In genomic region chr5:125440583-125441233, GRCm38 (mm10) we compare ENCODE assay signal across 8 mouse cellular contexts. TPM values are rescaled to one million over a fixed set of nuclear protein-coding genes. Genes with fewer than 3 reads are reported as not detected.
DNase-seq lines count a peak whose midpoint lies in the region; ATAC-seq and TF ChIP-seq lines count a peak whose summit lies in the region.

No protein-coding gene starts in this region.

- 7% methylated on average over 7 of the region's 7 CpGs for WGBS in kidney, adult 2 months
- 6% methylated on average over 7 of the region's 7 CpGs for WGBS in hindbrain, embryonic 11.5 days

- peak; percentile 14 for ATAC-seq in activated CD4-positive, CD25-positive, alpha-beta regulatory T cell, adult 4 months
- peak; percentile 21; the same call in 1 of the 2 replicates for ATAC-seq in hindbrain, embryonic 11.5 days (ENCODE audit: low FRiP score)
- peak; percentile 38 for ATAC-seq in megakaryocyte progenitor cell, adult 5-6 weeks (replicated peaks; ENCODE audit: poor library complexity)

- TF ChIP-seq CTCF in kidney, adult 2 months (conservative IDR thresholded peaks at IDR 0.05; ENCODE audit: insufficient read depth, insufficient read length, low read depth, low read length), result no peak

- H3K4me3 ChIP-seq in kidney, adult 2 months (ENCODE audit: insufficient read depth, low read depth, low read length), result peak overlapping the region; percentile 92
- H3K4me3 ChIP-seq in hindbrain, embryonic 11.5 days (ENCODE audit: low read depth, low read length), result peak overlapping the region; percentile 88

- no peaks in the 10 kb centered on the region for H3K27me3 ChIP-seq in kidney, adult 2 months (replicated peaks; ENCODE audit: control insufficient read depth, insufficient read depth, low read length)
- H3K27me3 ChIP-seq in hindbrain, embryonic 11.5 days (ENCODE audit: control insufficient read depth, insufficient read depth, low read length), result no peaks in the 10 kb centered on the region

- peak overlapping the region; percentile 6; the same call in 1 of the 2 replicates for H3K27ac ChIP-seq in kidney, adult 2 months (ENCODE audit: insufficient read depth, low read depth, low read length)
- peak overlapping the region; percentile 81 for H3K27ac ChIP-seq in hindbrain, embryonic 11.5 days (ENCODE audit: low read depth, low read length)

- H3K36me3 ChIP-seq in kidney, adult 2 months (ENCODE audit: control insufficient read depth, insufficient read depth, low read length), result no peaks in the 10 kb centered on the region
- H3K36me3 ChIP-seq in hindbrain, embryonic 11.5 days (ENCODE audit: control insufficient read depth, insufficient read depth, low read length), result no peaks in the 10 kb centered on the region

- no peak for TF ChIP-seq POLR2A in kidney, adult 2 months (IDR thresholded peaks at IDR 0.05; ENCODE audit: low read depth, low read length)

- H3K4me2 ChIP-seq in hindbrain, embryonic 11.5 days (replicated peaks; ENCODE audit: low read depth, low read length), result peak overlapping the region; percentile 78

- peaks cover 6% of the 10 kb centered on the region; the same call in 1 of the 2 replicates for H3K4me1 ChIP-seq in kidney, adult 2 months (ENCODE audit: control insufficient read depth, insufficient read depth, low read length)
- H3K4me1 ChIP-seq in hindbrain, embryonic 11.5 days (replicated peaks; ENCODE audit: control insufficient read depth, insufficient read depth, low read length), result peaks cover 4% of the 10 kb centered on the region; the same call in 1 of the 2 replicates

- no peak for DNase-seq in kidney, adult 2 months
- no peak for DNase-seq in kidney, adult 11 months
- no peak for DNase-seq in hindbrain, embryonic 11.5 days (ENCODE audit: low spot score)
- no peak for DNase-seq in ovary, postnatal 14 days (ENCODE audit: low spot score)
- no peak for DNase-seq in frontal cortex, postnatal 36 days (ENCODE audit: low spot score in 2 of 2)
- DNase-seq in layer of hippocampus, postnatal 25 days (ENCODE audit: extremely low spot score in 1 of 2, low spot score in 1 of 2), result no peak

- no peaks in the 10 kb centered on the region for H3K9me3 ChIP-seq in hindbrain, embryonic 11.5 days (ENCODE audit: control insufficient read depth, low read length)

- H3K9ac ChIP-seq in hindbrain, embryonic 11.5 days (ENCODE audit: low read depth, low read length), result peak overlapping the region; percentile 90

RNA-seq across cellular contexts. Expression of gene Bri3bp, which starts 0.7 kb away (rescaled TPM):
- 12.1 and 13.0 TPM in 2 replicates for polyA plus RNA-seq in kidney, adult 2 months (2012; rRNA removed)
- polyA plus RNA-seq in activated CD4-positive, CD25-positive, alpha-beta regulatory T cell, adult 4 months (2017; shearing (Covaris generic)), result 10 to 100 TPM; 13.7 to 14.3 TPM
- polyA plus RNA-seq in hindbrain, embryonic 11.5 days (2014; fragmentation: Nextera tagmentation; extraction: Ambion mirVana), result 30.1 and 30.8 TPM in 2 replicates
- 53.2 and 60.7 TPM in 2 replicates for total RNA-seq in megakaryocyte progenitor cell, adult 5-6 weeks (2015)
- total RNA-seq in megakaryocyte progenitor cell, adult 5-6 weeks (2017), result 27.7 and 31.0 TPM in 2 replicates
- 100 to 1,000 TPM; 101 to 109 TPM for total RNA-seq in layer of hippocampus, postnatal 25 days (2021)

RNA-seq across cellular contexts. Expression of gene Dhx37, which starts 6.8 kb away (rescaled TPM):
- polyA plus RNA-seq in kidney, adult 2 months (2012; rRNA removed), result 10.8 and 16.4 TPM in 2 replicates
- 10 to 100 TPM in 1 of 2 experiments, 1 to 10 TPM in 1; 6.1 to 13.8 TPM for polyA plus RNA-seq in activated CD4-positive, CD25-positive, alpha-beta regulatory T cell, adult 4 months (2017; shearing (Covaris generic))
- 10.4 and 12.5 TPM in 2 replicates for polyA plus RNA-seq in hindbrain, embryonic 11.5 days (2014; fragmentation: Nextera tagmentation; extraction: Ambion mirVana)
- total RNA-seq in megakaryocyte progenitor cell, adult 5-6 weeks (2015), result 18.9 and 20.0 TPM in 2 replicates
- total RNA-seq in megakaryocyte progenitor cell, adult 5-6 weeks (2017), result 47.9 and 56.5 TPM in 2 replicates
- total RNA-seq in layer of hippocampus, postnatal 25 days (2021), result 10 to 100 TPM; 11.9 to 14.8 TPM

RNA-seq across cellular contexts. Expression of gene Aacs, which starts 34.9 kb away (rescaled TPM):
- polyA plus RNA-seq in kidney, adult 2 months (2012; rRNA removed), result 102 and 131 TPM in 2 replicates
- 10 to 100 TPM; 18.0 to 36.4 TPM for polyA plus RNA-seq in activated CD4-positive, CD25-positive, alpha-beta regulatory T cell, adult 4 months (2017; shearing (Covaris generic))
- polyA plus RNA-seq in hindbrain, embryonic 11.5 days (2014; fragmentation: Nextera tagmentation; extraction: Ambion mirVana), result 48.6 and 50.1 TPM in 2 replicates
- total RNA-seq in megakaryocyte progenitor cell, adult 5-6 weeks (2015), result 3.8 and 6.0 TPM in 2 replicates
- total RNA-seq in megakaryocyte progenitor cell, adult 5-6 weeks (2017), result 10.4 and 12.7 TPM in 2 replicates
- total RNA-seq in layer of hippocampus, postnatal 25 days (2021), result 10 to 100 TPM; 62.5 to 66.7 TPM

RNA-seq across cellular contexts. Expression of gene Ubc, which starts 50.7 kb away (rescaled TPM):
- polyA plus RNA-seq in kidney, adult 2 months (2012; rRNA removed), result 1,123 and 1,352 TPM in 2 replicates
- 1,000 to 10,000 TPM in 1 of 2 experiments, 100 to 1,000 TPM in 1; 706 to 1,210 TPM for polyA plus RNA-seq in activated CD4-positive, CD25-positive, alpha-beta regulatory T cell, adult 4 months (2017; shearing (Covaris generic))
- 1,074 and 1,099 TPM in 2 replicates for polyA plus RNA-seq in hindbrain, embryonic 11.5 days (2014; fragmentation: Nextera tagmentation; extraction: Ambion mirVana)
- 172 and 201 TPM in 2 replicates for total RNA-seq in megakaryocyte progenitor cell, adult 5-6 weeks (2015)
- total RNA-seq in megakaryocyte progenitor cell, adult 5-6 weeks (2017), result 204 and 293 TPM in 2 replicates
- total RNA-seq in layer of hippocampus, postnatal 25 days (2021), result 100 to 1,000 TPM; 775 to 848 TPM

RNA-seq across cellular contexts. Expression of gene Gm10382, which starts 51.6 kb away (rescaled TPM):
- 0.33 and 0.58 TPM in 2 replicates for polyA plus RNA-seq in kidney, adult 2 months (2012; rRNA removed)
- polyA plus RNA-seq in activated CD4-positive, CD25-positive, alpha-beta regulatory T cell, adult 4 months (2017; shearing (Covaris generic)), result 1 to 10 TPM in 1 of 2 experiments, under 1 TPM in 1; 0.68 to 1.1 TPM
- polyA plus RNA-seq in hindbrain, embryonic 11.5 days (2014; fragmentation: Nextera tagmentation; extraction: Ambion mirVana), result 0.59 TPM in 1 of 2 replicates, not detected in the other
- total RNA-seq in megakaryocyte progenitor cell, adult 5-6 weeks (2015), result not detected in 2 replicates
- total RNA-seq in megakaryocyte progenitor cell, adult 5-6 weeks (2017), result 0.91 and 1.3 TPM in 2 replicates
- under 1 TPM in 1 of 2 experiments, not detected in 1; 0.37 TPM for total RNA-seq in layer of hippocampus, postnatal 25 days (2021)
